8 mouse cellular contexts compared by ENCODE assay signal in the genomic region with DNA sequence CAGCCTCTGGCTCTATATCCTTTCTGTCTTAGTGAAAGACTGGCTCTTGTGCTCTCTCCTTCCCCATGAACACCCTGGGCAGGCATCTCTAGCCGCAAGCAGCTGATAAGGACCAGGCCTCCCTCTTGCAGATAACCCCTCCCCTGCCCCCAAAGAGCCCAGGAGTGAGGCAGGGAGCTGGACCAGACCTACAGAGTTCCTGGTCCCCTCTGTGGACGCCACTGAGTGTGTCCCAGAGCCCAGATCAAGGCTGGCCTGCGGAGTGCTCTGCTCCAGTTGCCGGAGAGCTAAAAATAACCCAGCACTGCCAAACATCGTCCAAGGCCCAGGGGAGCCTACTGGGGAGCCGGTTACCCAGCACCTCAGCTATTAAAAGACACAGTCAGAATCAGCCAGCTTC.
DNase-seq lines count a peak whose midpoint lies in the region; ATAC-seq and TF ChIP-seq lines count a peak whose summit lies in the region.

No protein-coding gene starts in this region.

- intact Hi-C loops in gastrocnemius, postnatal 14 days (cut with DNase I; ENCODE audit: low total_unique reads): no loop called here

- no peak for TF ChIP-seq POLR2A in lung, adult 2 months (IDR thresholded peaks at IDR 0.05; ENCODE audit: borderline replicate concordance, extremely low read depth, low read depth, low read length)
- TF ChIP-seq POLR2A in small intestine, adult 2 months (IDR thresholded peaks at IDR 0.05; ENCODE audit: low read depth, low read length): no peak

- H3K36me3 ChIP-seq in lung, embryonic 15.5 days: no peaks in the 10 kb centered on the region
- H3K36me3 ChIP-seq in intestine, embryonic 15.5 days: no peaks in the 10 kb centered on the region
- H3K36me3 ChIP-seq in small intestine, adult 2 months (ENCODE audit: control insufficient read depth, insufficient read depth, low read length): no peaks in the 10 kb centered on the region
- H3K36me3 ChIP-seq in hindbrain, embryonic 13.5 days: no peaks in the 10 kb centered on the region
- no peaks in the 10 kb centered on the region for H3K36me3 ChIP-seq in neural tube, embryonic 15.5 days

- peaks cover 13% of the 10 kb centered on the region; the same call in 1 of the 2 replicates for H3K4me1 ChIP-seq in lung, embryonic 15.5 days
- H3K4me1 ChIP-seq in lung, adult 2 months (ENCODE audit: control insufficient read depth, insufficient read depth, low read length): peaks cover 1% of the 10 kb centered on the region
- peaks cover 19% of the 10 kb centered on the region for H3K4me1 ChIP-seq in intestine, embryonic 15.5 days (replicated peaks)
- peaks cover 29% of the 10 kb centered on the region for H3K4me1 ChIP-seq in small intestine, adult 2 months (ENCODE audit: control insufficient read depth, insufficient read depth, insufficient read length, low read length)
- 0 out of 2 replicates have a peak, but pooled peaks cover 2% of the 10 kb centered on the region for H3K4me1 ChIP-seq in hindbrain, embryonic 13.5 days (replicated peaks)
- H3K4me1 ChIP-seq in neural tube, embryonic 15.5 days: peaks cover 10% of the 10 kb centered on the region

- no peak overlapping the region for H3K9ac ChIP-seq in lung, embryonic 15.5 days
- H3K9ac ChIP-seq in intestine, embryonic 15.5 days: no peak overlapping the region
- no peak overlapping the region for H3K9ac ChIP-seq in hindbrain, embryonic 13.5 days
- H3K9ac ChIP-seq in neural tube, embryonic 15.5 days (replicated peaks): no peak overlapping the region

- 24% methylated on average over 6 of the region's 6 CpGs for WGBS in lung, embryonic 15.5 days
- WGBS in lung, adult 2 months: 42% methylated on average over 6 of the region's 6 CpGs
- WGBS in intestine, embryonic 15.5 days: 24% methylated on average over 6 of the region's 6 CpGs
- WGBS in small intestine, adult 2 months: 27% methylated on average over 6 of the region's 6 CpGs
- WGBS in hindbrain, embryonic 13.5 days: 73% methylated on average over 6 of the region's 6 CpGs
- WGBS in neural tube, embryonic 15.5 days: 60% methylated on average over 6 of the region's 6 CpGs

- H3K27ac ChIP-seq in lung, embryonic 15.5 days: peak overlapping the region; percentile 24; the same call in 1 of the 2 replicates
- peak overlapping the region; percentile 38 for H3K27ac ChIP-seq in intestine, embryonic 15.5 days
- peak overlapping the region; percentile 85 for H3K27ac ChIP-seq in small intestine, adult 2 months (ENCODE audit: insufficient read depth, low read depth, low read length)
- no peak overlapping the region for H3K27ac ChIP-seq in hindbrain, embryonic 13.5 days
- H3K27ac ChIP-seq in neural tube, embryonic 15.5 days (replicated peaks): no peak overlapping the region

- no peaks in the 10 kb centered on the region for H3K9me3 ChIP-seq in lung, embryonic 15.5 days
- H3K9me3 ChIP-seq in intestine, embryonic 15.5 days: no peaks in the 10 kb centered on the region
- H3K9me3 ChIP-seq in hindbrain, embryonic 13.5 days: no peaks in the 10 kb centered on the region
- no peaks in the 10 kb centered on the region for H3K9me3 ChIP-seq in neural tube, embryonic 15.5 days (replicated peaks)

- DNase-seq in lung, adult 2 months: no peak
- DNase-seq in gastrocnemius, postnatal 14 days: peak; percentile 71
- DNase-seq in thymus, postnatal 10 days (ENCODE audit: low spot score in 2 of 2): no peak

- no peak overlapping the region for H3K4me3 ChIP-seq in lung, embryonic 15.5 days
- H3K4me3 ChIP-seq in lung, adult 2 months (replicated peaks; ENCODE audit: extremely low read depth, low read depth, low read length): no peak overlapping the region
- no peak overlapping the region for H3K4me3 ChIP-seq in intestine, embryonic 15.5 days (replicated peaks)
- H3K4me3 ChIP-seq in small intestine, adult 2 months (ENCODE audit: low read depth, low read length): no peak overlapping the region
- no peak overlapping the region for H3K4me3 ChIP-seq in hindbrain, embryonic 13.5 days
- no peak overlapping the region for H3K4me3 ChIP-seq in neural tube, embryonic 15.5 days (replicated peaks)

- H3K27me3 ChIP-seq in lung, embryonic 15.5 days: no peaks in the 10 kb centered on the region
- no peaks in the 10 kb centered on the region for H3K27me3 ChIP-seq in intestine, embryonic 15.5 days (replicated peaks)
- H3K27me3 ChIP-seq in small intestine, adult 2 months (ENCODE audit: control insufficient read depth, insufficient read depth, low read length): no peaks in the 10 kb centered on the region
- no peaks in the 10 kb centered on the region for H3K27me3 ChIP-seq in hindbrain, embryonic 13.5 days
- H3K27me3 ChIP-seq in neural tube, embryonic 15.5 days (replicated peaks): no peaks in the 10 kb centered on the region

- ATAC-seq in lung, embryonic 15.5 days (ENCODE audit: borderline replicate concordance, extremely low read depth, low FRiP score, low TSS enrichment): no peak
- peak; percentile 42 for ATAC-seq in intestine, embryonic 15.5 days
- no peak for ATAC-seq in hindbrain, embryonic 13.5 days (ENCODE audit: low FRiP score)
- ATAC-seq in neural tube, embryonic 15.5 days (ENCODE audit: low FRiP score): no peak

- no peak for TF ChIP-seq CTCF in lung, adult 2 months (IDR thresholded peaks at IDR 0.05; ENCODE audit: insufficient read depth, low read length)
- TF ChIP-seq CTCF in small intestine, adult 2 months (IDR thresholded peaks at IDR 0.05; ENCODE audit: extremely low read depth, insufficient read length, insufficient replicate concordance, low read depth, low read length): no peak

- H3K4me2 ChIP-seq in lung, embryonic 15.5 days: no peak overlapping the region
- 0 out of 2 replicates have a peak overlapping the region, but pooled peaks have one; percentile 27 for H3K4me2 ChIP-seq in intestine, embryonic 15.5 days (replicated peaks)
- no peak overlapping the region for H3K4me2 ChIP-seq in hindbrain, embryonic 13.5 days
- no peak overlapping the region for H3K4me2 ChIP-seq in neural tube, embryonic 15.5 days

Comparison
In these comparisons a context has a peak if more than half of its experiments do, and no peak if none do; other contexts are left out.
1. H3K27ac ChIP-seq: peak in lung, embryonic 15.5 days (single experiment), intestine, embryonic 15.5 days (single experiment) and small intestine, adult 2 months (single experiment); none in hindbrain, embryonic 13.5 days (single experiment) and neural tube, embryonic 15.5 days (single experiment).